Mouse (Mus musculus) neural tube, embryonic 14.5 days (tissue): ENCODE results near the gene Polr3g. TPM values are rescaled to one million over a fixed set of nuclear protein-coding genes. Genes with fewer than 3 reads are reported as not detected.
A peak's percentile ranks its signal among the peaks of the same experiment; 100 is the strongest.
"Not testable (repeated sequence)": the region's sequence is repeated elsewhere in the genome, so short reads cannot be mapped to it uniquely, and the experiment has no call there.

Experiments used
- ATAC-seq: fragments of 200-750 bp; cut with Nextera tagmentation; 2 replicates; pipeline ENCODE4 v1.8.0; 2017; ENCODE audit warnings: low read depth, mild to moderate bottlenecking, moderate TSS enrichment, moderate library complexity
- H3K27ac ChIP-seq: fragments of 300-500 bp; sonication (generic); 2 replicates; pipeline ENCODE4 v1.5.1; 2014; ENCODE audit warnings: low read depth, mild to moderate bottlenecking, control low read depth, low read length, moderate library complexity, mixed read lengths
- H3K27me3 ChIP-seq: fragments of 300-500 bp; sonication (generic); 2 replicates; pipeline ENCODE4 v1.6.1; 2014; ENCODE audit warnings: low read length; ENCODE audit not compliant: control insufficient read depth, insufficient read depth
- H3K36me3 ChIP-seq: fragments of 300-500 bp; sonication (generic); 2 replicates; pipeline ENCODE4 v1.6.1; 2014; ENCODE audit warnings: low read length, mixed read lengths; ENCODE audit not compliant: control insufficient read depth, insufficient read depth
- H3K4me1 ChIP-seq: fragments of 300-500 bp; sonication (generic); 2 replicates; pipeline ENCODE4 v1.6.1; 2014; ENCODE audit warnings: low read length; ENCODE audit not compliant: control insufficient read depth, insufficient read depth
- H3K4me2 ChIP-seq: fragments of 300-500 bp; sonication (generic); 2 replicates; pipeline ENCODE4 v1.6.1; 2014; ENCODE audit warnings: mild to moderate bottlenecking, low read depth, low read length, control low read depth
- H3K4me3 ChIP-seq: fragments of 300-500 bp; sonication (generic); 2 replicates; pipeline ENCODE4 v1.5.1; 2014; ENCODE audit warnings: low read depth, low read length, control low read depth, mixed read lengths
- H3K9ac ChIP-seq: fragments of 300-500 bp; sonication (generic); replicated peaks from 2 replicates; pipeline ENCODE4 v1.6.1; 2014; ENCODE audit warnings: low read depth, mild to moderate bottlenecking, control low read depth, low read length, mixed read lengths
- H3K9me3 ChIP-seq: fragments of 300-500 bp; sonication (generic); 2 replicates; pipeline ENCODE4 v1.6.1; 2016; ENCODE audit warnings: low read length; ENCODE audit not compliant: control insufficient read depth
- WGBS: fragments of 180-500 bp; shearing (Covaris S2); extraction: QIAGEN DNeasy Blood & Tissue Kit; methylation state at CpG from one replicate; pipeline ENCODE4 v1.1.7; 2014; 5-methylcytosine and 5-hydroxymethylcytosine counted together
- polyA plus RNA-seq: library from polyadenylated mRNA; unstranded; fragments of >200 nt; fragmentation: Nextera tagmentation; extraction: Ambion mirVana; gene quantifications from 2 replicates; pipeline ENCODE4 v1.2.1, GENCODE M21; 2014

The Polr3g gene
- polyA plus RNA-seq, 1 experiment from 2014 or later: 3.3 TPM

DNA sequence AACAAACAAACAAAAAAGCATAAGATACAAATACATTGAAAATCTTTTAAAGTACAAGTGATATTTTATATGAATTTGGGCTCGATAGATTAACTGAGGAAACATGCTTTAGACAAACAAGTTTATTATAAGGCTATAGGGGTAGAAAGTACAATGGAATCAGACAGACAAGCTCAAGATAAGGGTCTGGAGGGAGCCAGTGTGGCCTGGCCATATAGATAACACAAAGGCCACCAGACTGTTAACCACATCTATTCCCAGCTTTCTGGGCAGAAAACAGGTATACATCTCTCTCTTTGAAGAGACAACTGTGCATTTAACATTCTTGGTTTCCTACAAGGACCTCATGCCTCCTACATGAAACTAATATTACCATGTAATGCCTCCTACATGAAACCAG lies 19.5 kb upstream of the Polr3g start:
- no peaks in the 10 kb centered on the region for H3K27me3 ChIP-seq
- H3K4me2 ChIP-seq: no peak overlapping the region
- no peaks in the 10 kb centered on the region for H3K4me1 ChIP-seq
- no peaks in the 10 kb centered on the region for H3K9me3 ChIP-seq
- H3K9ac ChIP-seq: no peak overlapping the region
- no peak for ATAC-seq
- H3K4me3 ChIP-seq: no peak overlapping the region
- 95% methylated on average over 1 of the region's 1 CpGs for WGBS
- H3K27ac ChIP-seq: no peak overlapping the region
- no peaks in the 10 kb centered on the region for H3K36me3 ChIP-seq

DNA sequence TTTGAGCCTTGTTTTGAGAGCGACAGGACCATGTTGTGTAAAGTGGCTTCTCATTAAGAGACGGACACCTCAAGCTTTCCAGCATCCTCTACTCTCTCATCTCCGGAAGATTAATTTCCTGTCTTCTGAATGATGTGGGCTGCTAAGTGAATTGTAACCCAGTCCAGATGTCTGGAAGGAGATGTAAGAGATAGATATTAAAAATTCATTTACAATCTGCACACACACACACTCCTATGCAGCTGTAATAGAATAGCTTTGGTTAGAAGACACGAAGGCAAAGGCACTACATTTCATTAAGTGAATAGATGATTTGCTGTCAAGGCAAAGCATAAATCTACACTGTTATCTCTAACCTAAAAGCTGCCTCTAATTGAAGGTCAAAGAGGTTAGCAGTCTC lies 18.3 kb upstream of the Polr3g start:
- no peak overlapping the region for H3K4me2 ChIP-seq
- H3K9me3 ChIP-seq: no peaks in the 10 kb centered on the region
- no peak overlapping the region for H3K27ac ChIP-seq
- ATAC-seq: peak; percentile 58; the same call in 1 of the 2 replicates
- H3K9ac ChIP-seq: no peak overlapping the region
- 69% methylated on average over 4 of the region's 4 CpGs for WGBS
- no peaks in the 10 kb centered on the region for H3K36me3 ChIP-seq
- H3K4me3 ChIP-seq: no peak overlapping the region
- no peaks in the 10 kb centered on the region for H3K4me1 ChIP-seq
- no peaks in the 10 kb centered on the region for H3K27me3 ChIP-seq

DNA sequence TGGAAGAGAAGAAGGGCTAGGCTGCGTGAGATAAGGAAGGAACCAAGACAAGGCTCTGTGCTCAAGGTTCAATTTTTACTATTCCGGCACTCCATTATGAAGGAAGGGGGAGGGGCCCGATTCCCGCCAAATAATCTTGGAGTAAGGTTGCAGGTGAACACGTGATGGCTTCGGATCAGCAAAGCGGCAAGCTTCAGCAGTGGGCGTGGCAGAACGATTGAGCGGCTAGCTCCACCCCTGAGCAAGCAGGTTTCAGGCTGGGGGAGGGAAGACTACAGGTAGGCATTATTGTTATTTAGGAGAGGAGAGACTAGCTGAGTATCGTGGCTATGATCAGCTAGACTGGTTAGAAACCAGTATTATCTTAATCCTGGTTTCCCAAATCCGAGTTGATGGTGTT lies 17.3 kb upstream of the Polr3g start:
- H3K27me3 ChIP-seq, H3K4me2 ChIP-seq, H3K36me3 ChIP-seq, H3K9ac ChIP-seq, H3K4me3 ChIP-seq, H3K4me1 ChIP-seq, ATAC-seq, H3K27ac ChIP-seq, H3K9me3 ChIP-seq: not testable (repeated sequence)
- WGBS: 61% methylated on average over 12 of the region's 12 CpGs

DNA sequence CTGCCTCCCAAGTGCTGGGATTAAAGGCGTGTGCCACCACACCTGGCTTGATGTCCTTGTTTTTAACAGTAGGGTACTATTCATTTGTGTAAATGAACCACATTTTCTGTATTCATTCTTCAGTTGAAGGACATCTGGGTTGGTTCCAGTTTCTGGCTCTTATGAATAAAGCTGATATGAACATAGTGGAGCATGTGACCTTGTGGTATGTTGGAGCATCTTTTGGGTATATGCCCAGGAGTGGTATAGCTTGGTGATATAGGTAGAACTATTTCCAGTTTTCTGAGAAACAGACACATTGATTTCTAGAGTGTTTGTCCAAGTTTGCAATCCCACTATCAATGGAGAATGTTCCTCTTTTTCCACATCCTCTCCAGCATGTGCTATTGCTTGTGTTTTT lies 3.1 kb upstream of the Polr3g start:
- Histone ChIP-seq H3K9me3 (no peaks in the 10 kb centered on the region), H3K27me3 (no peaks in the 10 kb centered on the region), H3K4me1 (peaks cover 11% of the 10 kb centered on the region; the same call in 1 of the 2 replicates), H3K9ac (no peak overlapping the region), H3K27ac (no peak overlapping the region), H3K36me3 (no peaks in the 10 kb centered on the region), H3K4me3 (no peak overlapping the region), H3K4me2 (no peak overlapping the region)
- 92% methylated on average over 1 of the region's 1 CpGs for WGBS
- ATAC-seq: no peak

DNA sequence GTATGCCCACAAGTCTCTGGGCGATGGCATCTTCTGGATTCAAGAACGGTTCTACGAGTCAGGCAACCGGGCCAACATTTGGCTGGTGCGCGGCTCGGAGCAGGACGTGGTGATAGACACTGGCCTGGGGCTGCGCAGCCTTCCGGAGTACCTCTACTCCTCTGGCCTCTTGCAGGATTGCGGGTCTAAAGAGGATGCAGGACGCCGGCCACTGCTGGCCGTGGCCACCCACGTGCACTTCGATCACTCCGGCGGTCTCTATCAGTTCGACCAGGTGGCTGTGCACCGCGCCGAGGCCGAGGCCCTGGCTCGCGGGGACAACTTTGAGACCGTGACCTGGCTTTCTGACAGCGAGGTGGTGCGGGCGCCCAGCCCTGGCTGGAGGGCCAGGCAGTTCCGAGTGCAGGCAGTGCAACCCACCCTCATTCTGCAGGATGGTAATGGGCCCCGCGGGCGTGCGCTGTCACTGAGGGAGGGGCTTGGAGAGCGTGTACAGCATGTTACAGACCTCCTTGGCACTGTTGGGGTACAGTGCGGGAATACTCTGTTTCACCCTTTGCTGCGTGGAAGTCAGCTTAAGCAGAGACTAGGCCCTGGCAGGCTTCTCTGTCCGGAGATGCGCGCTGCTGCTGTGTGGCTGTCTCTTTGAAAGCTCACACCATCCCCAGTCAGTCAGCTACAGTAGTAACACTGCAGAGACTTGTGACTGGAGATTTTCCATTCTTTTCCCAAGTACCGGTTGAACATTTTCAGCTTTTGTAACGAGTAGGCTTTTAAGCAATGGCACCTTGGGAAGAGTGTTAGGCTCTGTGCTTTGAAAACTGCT lies 946 bp upstream of the Polr3g start:
- peaks cover 11% of the 10 kb centered on the region; the same call in 1 of the 2 replicates for H3K4me1 ChIP-seq
- peak overlapping the region; percentile 76 for H3K9ac ChIP-seq
- H3K27ac ChIP-seq: peak overlapping the region; percentile 82
- H3K36me3 ChIP-seq: no peaks in the 10 kb centered on the region
- WGBS: under 1% methylated on average over 42 of the region's 42 CpGs
- H3K4me3 ChIP-seq: peak overlapping the region; percentile 86
- peak; percentile 42 for ATAC-seq
- H3K4me2 ChIP-seq: peak overlapping the region; percentile 87
- H3K27me3 ChIP-seq: no peaks in the 10 kb centered on the region
- H3K9me3 ChIP-seq: no peaks in the 10 kb centered on the region

DNA sequence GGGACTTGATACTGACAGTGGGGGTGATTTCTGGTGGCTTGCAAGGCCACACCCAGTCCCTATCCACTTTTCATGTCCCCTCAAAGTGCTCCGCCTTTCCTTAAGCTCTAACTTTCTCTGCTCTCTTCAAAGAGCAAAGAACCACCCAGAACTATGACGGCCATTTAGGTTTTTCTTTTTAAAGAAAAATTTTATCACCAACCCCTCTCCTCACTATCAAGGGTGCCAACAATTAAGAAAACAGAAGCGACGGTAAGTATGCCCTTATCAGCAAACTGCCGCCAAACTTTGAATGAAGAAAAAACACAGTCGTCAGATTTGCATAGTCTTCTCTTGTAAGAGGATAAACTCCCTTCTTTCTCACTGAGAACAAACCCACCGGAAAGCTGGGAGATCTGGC lies 547 bp downstream of the Polr3g start:
- Histone ChIP-seq H3K4me3 (peak overlapping the region; percentile 86), H3K9me3 (no peaks in the 10 kb centered on the region), H3K4me1 (peaks cover 11% of the 10 kb centered on the region; the same call in 1 of the 2 replicates), H3K9ac (peak overlapping the region; percentile 76; the same call in 1 of the 2 replicates), H3K4me2 (peak overlapping the region; percentile 87), H3K27me3 (no peaks in the 10 kb centered on the region), H3K36me3 (no peaks in the 10 kb centered on the region), H3K27ac (no peak overlapping the region)
- ATAC-seq: no peak
- under 1% methylated on average over 7 of the region's 7 CpGs for WGBS

DNA sequence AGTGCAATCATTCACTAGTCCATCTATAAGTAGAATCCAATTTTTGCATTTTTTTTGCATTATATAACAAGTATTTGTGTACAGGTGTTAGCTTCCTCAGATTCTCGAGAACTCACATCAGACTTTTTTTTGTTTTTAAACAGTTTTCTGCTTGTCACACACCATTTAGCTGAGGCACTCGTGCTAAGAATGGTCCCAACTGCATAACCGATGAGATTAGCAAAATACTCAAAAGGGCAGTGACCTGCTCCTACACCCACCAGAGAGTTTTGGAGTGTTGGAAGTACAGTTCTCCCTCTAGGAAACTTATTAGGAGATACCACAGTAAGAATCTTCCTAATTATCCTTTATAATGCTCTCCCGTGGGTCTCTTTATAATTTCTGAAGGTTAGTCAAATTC lies 1.0 kb downstream of the Polr3g start:
- no peak overlapping the region for H3K4me3 ChIP-seq
- no peak overlapping the region for H3K9ac ChIP-seq
- H3K4me1 ChIP-seq: peaks cover 11% of the 10 kb centered on the region; the same call in 1 of the 2 replicates
- H3K27ac ChIP-seq: no peak overlapping the region
- ATAC-seq: no peak
- H3K9me3 ChIP-seq: no peaks in the 10 kb centered on the region
- WGBS: 44% methylated on average over 4 of the region's 4 CpGs
- no peaks in the 10 kb centered on the region for H3K27me3 ChIP-seq
- H3K36me3 ChIP-seq: no peaks in the 10 kb centered on the region
- peak overlapping the region; percentile 87; the same call in 1 of the 2 replicates for H3K4me2 ChIP-seq

DNA sequence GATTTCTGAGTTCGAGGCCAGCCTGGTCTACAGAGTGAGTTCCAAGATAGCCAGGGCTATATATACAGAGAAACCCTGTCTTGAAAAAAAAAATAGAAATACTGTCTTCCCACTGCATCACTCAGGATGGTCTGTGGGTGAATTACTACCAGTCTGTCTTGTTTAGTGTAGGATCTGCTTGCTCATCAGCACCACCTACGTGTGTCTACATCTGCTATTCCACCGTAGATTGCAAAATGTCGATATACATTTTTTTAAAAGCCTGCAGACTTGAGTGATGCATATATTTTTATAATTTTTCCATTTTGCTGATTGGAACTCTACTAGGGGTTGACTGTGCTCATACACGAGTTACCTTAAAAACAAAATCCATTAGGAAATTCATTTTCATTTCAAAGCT lies 4.5 kb downstream of the Polr3g start:
- no peaks in the 10 kb centered on the region for H3K36me3 ChIP-seq
- H3K4me2 ChIP-seq: no peak overlapping the region
- H3K4me3 ChIP-seq: no peak overlapping the region
- H3K27ac ChIP-seq: no peak overlapping the region
- H3K9ac ChIP-seq: no peak overlapping the region
- H3K9me3 ChIP-seq: no peaks in the 10 kb centered on the region
- 91% methylated on average over 5 of the region's 5 CpGs for WGBS
- no peaks in the 10 kb centered on the region for H3K27me3 ChIP-seq
- ATAC-seq: no peak
- no peaks in the 10 kb centered on the region for H3K4me1 ChIP-seq

DNA sequence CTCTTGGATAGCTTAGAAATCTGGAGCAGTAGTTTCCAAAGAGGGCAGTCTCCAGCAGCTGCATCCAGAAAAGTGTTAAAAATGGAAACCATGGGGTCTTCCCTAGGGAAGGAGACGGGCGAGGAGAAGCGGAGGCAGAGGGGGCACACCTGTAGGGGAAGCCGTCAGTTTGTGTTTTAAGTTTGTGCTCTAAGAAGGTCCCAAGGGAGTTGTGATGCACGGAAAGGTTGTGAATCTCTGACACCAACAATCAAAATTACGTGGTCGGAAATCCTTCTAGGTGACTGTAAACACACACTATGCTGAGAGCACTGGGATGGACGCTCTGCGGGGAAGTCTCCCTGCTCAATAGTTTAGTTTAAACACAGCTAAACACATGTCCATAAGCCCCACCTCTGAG lies 7.2 kb downstream of the Polr3g start:
- no peaks in the 10 kb centered on the region for H3K36me3 ChIP-seq
- WGBS: 80% methylated on average over 9 of the region's 9 CpGs
- no peak overlapping the region for H3K27ac ChIP-seq

More for the DNA sequence above, 7.2 kb downstream of the Polr3g start:
- H3K4me3 ChIP-seq: no peak overlapping the region
- no peaks in the 10 kb centered on the region for H3K27me3 ChIP-seq
- no peaks in the 10 kb centered on the region for H3K4me1 ChIP-seq
- H3K9ac ChIP-seq: no peak overlapping the region
- no peak for ATAC-seq
- no peak overlapping the region for H3K4me2 ChIP-seq
- no peaks in the 10 kb centered on the region for H3K9me3 ChIP-seq
